Mouse (Mus musculus) left cerebral cortex, adult 18-20 months (tissue): ENCODE results near the gene Clec2h. TPM values are rescaled to one million over a fixed set of nuclear protein-coding genes. Genes with fewer than 3 reads are reported as not detected.

Experiments
- total RNA-seq, 2 experiments: library from RNA; stranded (reverse); gene quantifications; 2 replicates each; pipeline ENCODE4 v1.2.3; 2021

Gene Clec2h
- total RNA-seq, 2 experiments from 2014 or later, result not detected

Other genes starting within 250 kb of the Clec2h start
- gene Itfg2, start 237.5 kb upstream of the Clec2h start, total RNA-seq, result 10 to 100 TPM; 24.1 to 25.0 TPM
- 100 to 1,000 TPM; 124 to 128 TPM for gene Fkbp4, start 223.7 kb upstream of the Clec2h start, total RNA-seq
- not detected for gene Pzp, start 135.7 kb upstream of the Clec2h start, total RNA-seq
- gene A2ml1, start 80.8 kb upstream of the Clec2h start, total RNA-seq, result 10 to 100 TPM; 10.3 to 11.6 TPM
- not detected for gene Klrb1a, start 38.9 kb upstream of the Clec2h start, total RNA-seq
- not detected for gene Klrb1, start 60.7 kb downstream of the Clec2h start, total RNA-seq
- gene Klrb1c, start 126.8 kb downstream of the Clec2h start, total RNA-seq, result not detected
- not detected for gene Gm44511, start 163.9 kb downstream of the Clec2h start, total RNA-seq
- gene Klrb1b, start 163.9 kb downstream of the Clec2h start, total RNA-seq, result not detected
- gene Clec2i, start 225.2 kb downstream of the Clec2h start, total RNA-seq, result not detected
- 1 to 10 TPM; 1.1 to 1.9 TPM for gene BC035044, start 228.7 kb downstream of the Clec2h start, total RNA-seq